Mouse (Mus musculus) right cerebral cortex, postnatal 10 days (tissue): ENCODE data around the gene Inpp4b.
A peak's percentile ranks its signal among the peaks of the same experiment; 100 is the strongest.
"Not testable (repeated sequence)": the region's sequence is repeated elsewhere in the genome, so short reads cannot be mapped to it uniquely, and the experiment has no call there.

Experiments
- DNase-seq, 2 experiments: peaks; one replicate each; pipeline ENCODE4 v3.0.0; 2021; ENCODE audit warnings: low spot score in 2 of 2

The Inpp4b gene

GRCm38 (mm10) chr8:81953101-81953500, 610.7 kb downstream of the Inpp4b start:
- no peak for DNase-seq

DNA sequence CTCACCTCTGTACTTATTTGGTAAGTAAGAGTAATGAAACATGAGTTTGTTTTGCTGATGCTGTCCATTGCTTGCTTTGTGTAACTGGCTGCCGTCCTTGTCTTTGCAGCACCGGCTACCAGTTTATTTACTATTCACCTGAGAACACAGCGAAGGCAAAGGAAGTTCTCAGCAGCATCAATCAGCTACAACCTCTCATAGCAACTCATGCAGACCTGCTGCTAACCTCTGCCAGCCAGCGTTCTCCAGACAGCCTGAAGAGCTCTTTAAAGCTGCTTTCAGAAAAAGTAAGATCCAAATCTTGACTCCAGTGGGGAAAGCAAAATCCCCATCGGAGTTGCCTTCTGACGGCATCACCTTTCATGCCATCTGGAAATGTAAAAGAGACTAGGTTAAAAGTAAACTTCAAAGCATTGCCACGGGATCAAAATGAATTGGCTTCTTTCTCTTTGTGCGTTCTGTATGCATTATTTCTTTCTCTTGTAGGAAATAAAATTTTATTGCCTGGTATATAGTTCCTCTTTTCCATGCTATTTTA, 642.8 kb downstream of the Inpp4b start:
- DNase-seq: no peak

DNA sequence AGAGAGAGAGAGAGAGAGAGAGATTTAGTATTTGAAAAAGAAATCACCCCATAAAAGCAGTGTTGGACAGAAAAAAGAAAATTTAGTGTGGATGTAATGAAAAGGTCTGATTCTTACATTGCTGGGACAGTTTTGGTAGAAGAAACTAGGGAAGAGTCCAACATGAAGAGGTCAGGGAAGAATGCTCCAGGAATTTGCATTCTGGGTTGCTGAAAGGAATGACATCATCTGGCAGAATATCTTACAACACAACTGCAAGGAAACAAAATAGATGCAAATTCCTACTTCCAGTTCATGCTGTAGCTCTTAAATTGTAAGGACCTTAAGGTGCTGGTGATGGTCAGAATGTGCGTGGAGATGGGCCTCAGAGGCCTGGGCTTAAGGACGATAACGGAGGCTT, 650.6 kb downstream of the Inpp4b start:
- DNase-seq: no peak

DNA sequence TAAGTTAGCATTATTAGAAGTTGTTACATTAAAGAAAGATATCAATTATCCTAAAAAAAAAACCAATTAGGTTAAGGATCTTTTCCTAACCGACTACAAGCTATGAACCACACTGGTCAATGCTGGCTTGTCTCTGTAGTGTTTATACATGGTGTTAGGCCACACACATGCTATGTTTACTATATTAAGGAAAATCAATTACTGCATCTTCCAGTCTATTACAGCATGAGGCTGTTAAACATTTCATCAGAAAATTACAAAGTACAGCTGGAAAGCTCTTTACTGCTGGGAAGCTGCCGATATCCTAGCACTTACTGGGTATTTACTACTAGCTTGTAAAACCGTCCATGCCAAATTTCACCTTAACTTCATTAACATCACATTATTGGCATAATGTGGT, 653.9 kb downstream of the Inpp4b start:
- DNase-seq: no peak

- DNase-seq: peak; percentile 21 to 28
Observed at GRCm38 (mm10) chr8:81996823-81997222, 654.5 kb downstream of the Inpp4b start.

- DNase-seq: no peak
Observed at GRCm38 (mm10) chr8:82004158-82004557, 661.8 kb downstream of the Inpp4b start.

- no peak for DNase-seq
Observed at GRCm38 (mm10) chr8:82005466-82005865, 663.1 kb downstream of the Inpp4b start.

DNA sequence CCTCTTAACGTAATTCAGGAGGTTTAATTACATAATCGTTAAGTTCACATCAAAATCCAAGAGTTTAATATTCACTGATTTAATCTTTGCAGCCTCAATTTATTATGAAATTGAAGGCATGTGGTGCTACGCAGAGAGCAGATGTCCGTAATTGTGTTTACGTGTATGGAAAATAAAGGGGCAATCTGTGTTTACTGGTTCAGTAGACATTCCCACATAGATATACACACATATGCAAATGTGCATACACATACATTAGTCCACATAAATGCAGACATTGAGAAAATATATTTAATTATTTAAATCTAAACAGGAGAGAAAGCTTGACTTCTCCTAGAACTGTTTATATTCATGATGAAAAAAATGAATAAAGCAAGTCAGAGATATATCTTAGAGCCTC, 675.4 kb downstream of the Inpp4b start:
- no peak for DNase-seq

DNA sequence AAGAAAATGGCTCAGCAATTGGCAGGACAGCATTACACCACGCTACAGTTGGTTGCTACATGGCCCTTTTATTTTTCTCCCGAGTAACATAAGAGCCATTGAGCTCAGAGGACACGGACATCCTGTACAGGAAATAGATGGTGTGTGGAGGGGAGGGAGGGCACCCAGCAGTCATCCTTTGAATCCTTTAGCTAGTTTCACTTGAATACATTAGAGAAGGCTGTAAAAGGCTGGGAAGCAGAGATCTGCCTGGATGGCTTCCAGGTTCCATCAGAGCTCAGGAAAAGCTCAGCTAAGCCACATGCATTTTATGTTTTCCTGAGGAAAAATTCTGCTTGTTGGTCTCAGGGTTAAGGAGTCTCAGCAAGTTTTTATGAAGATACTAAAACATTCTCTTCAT, 685.0 kb downstream of the Inpp4b start:
- DNase-seq: peak; percentile 58 to 65

DNA sequence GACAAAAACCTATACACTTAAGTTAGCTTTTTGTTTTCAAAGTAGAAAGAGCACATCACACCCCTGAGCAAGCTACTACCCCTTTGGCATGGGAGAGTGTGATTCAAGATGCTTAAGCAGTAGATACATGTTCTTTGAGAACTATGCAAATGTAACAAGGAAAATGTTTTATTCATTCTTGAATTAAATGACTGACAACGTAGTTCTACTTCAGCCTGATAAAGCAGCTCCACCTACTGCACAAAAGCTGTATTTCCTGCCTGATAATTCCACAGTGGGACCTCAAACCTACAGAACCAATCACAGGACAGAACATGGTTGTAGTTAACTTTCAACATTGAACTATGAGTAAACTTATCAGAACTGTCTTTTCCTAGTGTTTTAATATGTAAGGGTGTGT, 686.5 kb downstream of the Inpp4b start:
- DNase-seq: peak; percentile 43 to 57

- DNase-seq: not testable (repeated sequence)
Observed at GRCm38 (mm10) chr8:82032035-82032434, 689.7 kb downstream of the Inpp4b start.

GRCm38 (mm10) chr8:82054030-82054429, 711.7 kb downstream of the Inpp4b start:
- no peak for DNase-seq

- peak in 1 of 2 experiments; percentile 22 for DNase-seq
Observed at GRCm38 (mm10) chr8:82067619-82068018, 725.3 kb downstream of the Inpp4b start.

- DNase-seq: no peak
Observed at GRCm38 (mm10) chr8:82079267-82079666, 736.9 kb downstream of the Inpp4b start.

DNA sequence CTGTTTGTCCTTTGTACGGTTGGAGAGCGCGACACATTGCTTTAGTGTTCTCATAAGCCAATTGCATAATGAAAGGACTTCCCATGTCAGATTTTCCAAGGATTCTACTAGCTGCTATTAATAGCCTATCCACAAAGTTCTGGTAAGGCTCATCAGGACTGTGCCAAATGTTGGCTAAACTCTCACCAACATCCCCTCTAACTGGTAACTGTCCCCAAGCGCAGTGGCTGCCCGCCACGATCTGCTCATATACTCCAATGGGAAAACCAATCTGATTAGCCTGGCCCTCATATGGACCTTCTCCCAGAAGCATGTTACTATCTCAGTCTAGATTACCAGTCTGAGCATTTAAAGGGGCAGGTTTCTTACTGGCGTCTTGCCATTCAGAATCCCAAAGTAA, 744.3 kb downstream of the Inpp4b start:
- DNase-seq: not testable (repeated sequence)

- DNase-seq: no peak
Observed at GRCm38 (mm10) chr8:82090901-82091300, 748.5 kb downstream of the Inpp4b start.

DNA sequence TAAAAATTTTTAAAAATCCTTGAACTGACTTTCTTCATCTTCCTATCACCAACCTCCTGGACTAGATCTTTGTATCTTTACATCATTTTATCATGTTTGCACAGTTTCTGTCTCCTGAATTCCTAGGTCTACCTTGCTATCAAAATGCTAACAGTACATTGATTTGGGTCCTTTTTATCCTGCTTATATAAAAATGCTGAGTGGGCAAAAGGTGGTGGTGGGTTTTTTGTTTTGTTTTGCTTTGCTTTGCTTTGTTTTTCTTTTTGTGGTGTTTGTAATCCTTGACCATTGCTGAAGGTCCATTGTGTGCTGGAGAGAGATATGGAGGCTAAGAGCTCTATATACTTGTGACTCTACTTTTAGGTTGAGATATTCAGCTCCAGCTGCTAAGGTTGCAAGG, 750.9 kb downstream of the Inpp4b start:
- no peak for DNase-seq

DNA sequence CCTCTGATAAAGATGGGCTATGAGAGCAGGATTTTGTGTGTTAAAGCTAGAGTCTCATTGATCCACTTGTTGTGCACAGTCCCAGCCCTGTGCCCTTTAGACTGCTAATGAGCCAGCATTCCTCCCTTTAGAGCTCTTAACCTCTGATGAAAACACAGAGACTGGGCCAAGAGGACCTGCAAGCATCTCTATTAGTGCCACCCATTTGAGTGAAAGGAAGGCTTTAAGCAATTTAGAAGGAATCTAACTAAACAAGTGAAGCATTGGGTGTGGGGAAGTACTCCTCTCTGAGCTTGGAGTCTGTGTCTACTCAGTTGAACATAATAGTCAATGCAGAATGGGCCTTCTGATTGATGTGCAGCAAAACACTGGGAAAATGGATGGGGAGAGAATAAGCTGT, 762.2 kb downstream of the Inpp4b start:
- no peak for DNase-seq

DNA sequence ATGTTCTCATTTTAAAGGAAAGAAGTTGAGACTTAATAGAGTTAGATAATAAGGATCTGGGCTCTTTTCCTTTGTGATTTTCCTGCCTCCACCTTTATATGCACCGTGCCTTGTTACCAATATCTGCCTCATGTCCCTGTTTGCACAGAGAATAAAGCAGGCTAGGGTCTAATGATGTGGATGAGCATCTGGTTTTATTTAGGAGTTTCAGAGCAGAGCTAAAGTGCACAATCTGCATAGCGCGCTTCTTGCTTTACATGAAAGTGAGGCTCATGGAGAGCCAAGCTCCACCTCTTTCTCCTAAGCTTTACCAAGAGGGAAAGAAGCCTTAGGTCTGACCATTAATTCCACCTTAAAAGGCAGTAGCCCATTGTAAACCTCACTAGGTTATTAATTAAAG, 763.8 kb downstream of the Inpp4b start:
- no peak for DNase-seq

DNA sequence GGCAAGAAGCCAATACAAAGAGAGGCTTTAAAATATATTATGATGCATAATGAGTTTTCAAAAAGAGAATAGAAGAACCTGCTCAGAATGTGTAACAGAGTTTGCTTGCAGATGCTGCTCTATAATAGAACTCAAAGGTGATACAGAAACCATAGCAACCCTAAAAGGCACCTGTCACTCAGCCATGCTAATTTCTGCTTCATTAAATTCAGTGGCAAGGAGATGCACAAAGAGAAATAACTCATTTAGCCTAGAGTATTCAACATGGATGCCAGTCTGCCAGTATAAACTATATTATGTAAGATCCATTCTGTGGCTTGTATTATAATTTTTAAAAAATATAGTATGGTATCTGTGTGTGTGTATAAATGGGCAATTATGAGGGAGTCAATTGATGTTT, 807.9 kb downstream of the Inpp4b start:
- no peak for DNase-seq

DNA sequence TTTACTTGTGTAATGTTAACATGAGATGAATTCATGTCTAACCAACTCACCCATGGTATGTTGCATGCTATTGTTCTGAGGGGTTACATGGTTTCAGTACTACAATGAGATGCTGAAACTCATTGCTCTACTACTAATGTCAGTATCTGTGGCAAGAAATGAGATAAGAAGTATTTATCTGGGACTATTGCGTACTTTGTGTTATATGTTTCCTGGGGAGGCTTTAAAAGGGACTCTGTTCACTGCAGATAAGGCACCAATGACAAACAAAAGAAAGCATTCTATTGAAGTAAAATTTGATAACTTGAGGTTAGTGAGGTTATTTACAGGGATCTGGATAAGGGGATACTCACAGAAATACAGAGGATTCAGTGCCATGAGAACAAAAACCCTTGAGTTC, 815.6 kb downstream of the Inpp4b start:
- DNase-seq: no peak
